Mouse (Mus musculus) kidney, embryonic 14.5 days (tissue): Measurements from ENCODE around the gene Exosc5. TPM values are rescaled to one million over a fixed set of nuclear protein-coding genes. Genes with fewer than 3 reads are reported as not detected.
A peak's percentile ranks its signal among the peaks of the same experiment; 100 is the strongest.

Source experiments
- ATAC-seq: fragments of 200-750 bp; cut with Nextera tagmentation; 2 replicates; pipeline ENCODE4 v1.8.0; 2017; ENCODE audit warnings: moderate number of reproducible peaks, mild to moderate bottlenecking, moderate TSS enrichment, moderate library complexity; ENCODE audit not compliant: low FRiP score, low TSS enrichment
- H3K27ac ChIP-seq: fragments of 300-500 bp; sonication (generic); 2 replicates; pipeline ENCODE4 v1.5.1; 2014; ENCODE audit warnings: low read depth, mild to moderate bottlenecking, low read length, moderate library complexity, mixed read lengths
- H3K27me3 ChIP-seq: fragments of 300-500 bp; sonication (generic); 2 replicates; pipeline ENCODE4 v1.6.1; 2014; ENCODE audit warnings: mild to moderate bottlenecking, low read length; ENCODE audit not compliant: control insufficient read depth, insufficient read depth
- H3K36me3 ChIP-seq: fragments of 300-500 bp; sonication (generic); 2 replicates; pipeline ENCODE4 v1.6.1; 2014; ENCODE audit warnings: low read length, mixed read lengths; ENCODE audit not compliant: control insufficient read depth, insufficient read depth
- H3K4me1 ChIP-seq: fragments of 300-500 bp; sonication (generic); 2 replicates; pipeline ENCODE4 v1.6.1; 2014; ENCODE audit warnings: low read length, mixed read lengths; ENCODE audit not compliant: control insufficient read depth, insufficient read depth
- H3K4me2 ChIP-seq: fragments of 300-500 bp; sonication (generic); replicated peaks from 2 replicates; pipeline ENCODE4 v1.6.1; 2014; ENCODE audit warnings: low read depth, mild to moderate bottlenecking, low read length
- H3K4me3 ChIP-seq: fragments of 300-500 bp; sonication (generic); 2 replicates; pipeline ENCODE4 v1.5.1; 2014; ENCODE audit warnings: mild to moderate bottlenecking, low read length
- H3K9ac ChIP-seq: fragments of 300-500 bp; sonication (generic); 2 replicates; pipeline ENCODE4 v1.6.1; 2014; ENCODE audit warnings: low read depth, mild to moderate bottlenecking, low read length, moderate library complexity
- H3K9me3 ChIP-seq: fragments of 300-500 bp; sonication (generic); 2 replicates; pipeline ENCODE4 v1.6.1; 2016; ENCODE audit warnings: low read length; ENCODE audit not compliant: control insufficient read depth
- WGBS: fragments of 180-500 bp; shearing (Covaris S2); extraction: QIAGEN DNeasy Blood & Tissue Kit; methylation state at CpG from one replicate; pipeline ENCODE4 v1.1.7; 2014; 5-methylcytosine and 5-hydroxymethylcytosine counted together
- polyA plus RNA-seq: library from polyadenylated mRNA; unstranded; fragments of >200 nt; fragmentation: Nextera tagmentation; extraction: Ambion mirVana; gene quantifications from 2 replicates; pipeline ENCODE4 v1.2.1, GENCODE M21; 2014

Gene Exosc5
- polyA plus RNA-seq, 1 experiment from 2014 or later = 93.5 TPM

DNA sequence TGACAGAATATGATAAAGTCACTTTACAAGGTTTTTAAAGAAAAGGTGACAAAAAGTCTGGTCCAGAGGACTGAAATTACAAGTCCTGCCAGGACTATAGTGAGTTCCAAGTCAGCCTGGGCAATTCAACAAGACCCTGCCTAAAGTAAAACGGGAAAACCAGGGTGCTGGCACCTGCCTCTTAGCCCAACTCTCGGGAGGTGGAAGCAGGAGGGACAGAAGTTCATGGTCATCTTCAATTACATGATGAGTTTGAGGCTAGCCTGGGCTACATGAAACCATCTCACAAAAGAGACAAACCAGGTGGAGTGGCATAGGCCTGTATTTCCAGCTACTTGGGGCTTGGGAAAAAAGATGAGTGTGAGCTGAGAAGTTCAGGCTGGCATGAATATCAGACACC lies 12.7 kb downstream of the Exosc5 start:
- peaks cover 6% of the 10 kb centered on the region; the same call in 1 of the 2 replicates for H3K4me1 ChIP-seq
- H3K4me3 ChIP-seq = no peak overlapping the region
- H3K27me3 ChIP-seq = peaks cover 30% of the 10 kb centered on the region
- peaks cover 18% of the 10 kb centered on the region for H3K36me3 ChIP-seq
- WGBS = 80% methylated on average over 2 of the region's 2 CpGs
- H3K4me2 ChIP-seq = no peak overlapping the region
- H3K9me3 ChIP-seq = no peaks in the 10 kb centered on the region
- ATAC-seq = no peak
- no peak overlapping the region for H3K27ac ChIP-seq
- no peak overlapping the region for H3K9ac ChIP-seq

GRCm38 (mm10) chr7:25672442-25672841 lies 13.5 kb downstream of the Exosc5 start:
- Histone ChIP-seq H3K9me3 (no peaks in the 10 kb centered on the region), H3K4me2 (no peak overlapping the region), H3K36me3 (peaks cover 13% of the 10 kb centered on the region), H3K4me1 (peaks cover 6% of the 10 kb centered on the region; the same call in 1 of the 2 replicates), H3K27ac (no peak overlapping the region), H3K9ac (no peak overlapping the region), H3K27me3 (peaks cover 30% of the 10 kb centered on the region), H3K4me3 (no peak overlapping the region)
- ATAC-seq = no peak
- 52% methylated on average over 4 of the region's 4 CpGs for WGBS

GRCm38 (mm10) chr7:25674297-25674696 lies 15.3 kb downstream of the Exosc5 start:
- no peak overlapping the region for H3K9ac ChIP-seq
- H3K4me2 ChIP-seq = no peak overlapping the region; the same call in 1 of the 2 replicates
- H3K9me3 ChIP-seq = no peaks in the 10 kb centered on the region
- peak overlapping the region; percentile 36; the same call in 1 of the 2 replicates for H3K4me3 ChIP-seq
- no peak for ATAC-seq
- H3K36me3 ChIP-seq = no peaks in the 10 kb centered on the region; the same call in 1 of the 2 replicates
- H3K4me1 ChIP-seq = peaks cover 6% of the 10 kb centered on the region; the same call in 1 of the 2 replicates
- H3K27ac ChIP-seq = no peak overlapping the region
- WGBS = 38% methylated on average over 9 of the region's 9 CpGs
- peaks cover 30% of the 10 kb centered on the region for H3K27me3 ChIP-seq

- Histone ChIP-seq H3K9me3 (no peaks in the 10 kb centered on the region), H3K4me1 (peaks cover 6% of the 10 kb centered on the region; the same call in 1 of the 2 replicates), H3K36me3 (no peaks in the 10 kb centered on the region), H3K4me2 (peak within 1 kb of the TSS; percentile 60), H3K27ac (no peak within 1 kb of the TSS), H3K4me3 (peak within 1 kb of the TSS; percentile 36), H3K9ac (peak within 1 kb of the TSS; percentile 45; the same call in 1 of the 2 replicates), H3K27me3 (peaks cover 30% of the 10 kb centered on the region)
- WGBS = 2% methylated on average over 29 of the region's 29 CpGs
- peak; percentile 37; the same call in 1 of the 2 replicates for ATAC-seq
Observed at GRCm38 (mm10) chr7:25674719-25675300, 15.8 kb downstream of the Exosc5 start, which contains the start of gene Tmem91. Gene Tmem91, minus strand, starts transcription at chr7:25675166.

- 40% methylated on average over 6 of the region's 6 CpGs for WGBS
Observed at GRCm38 (mm10) chr7:25675405-25675804, 16.4 kb downstream of the Exosc5 start.

GRCm38 (mm10) chr7:25676085-25676781 lies 17.3 kb downstream of the Exosc5 start:
- no peak overlapping the region for H3K27ac ChIP-seq
- peaks cover 11% of the 10 kb centered on the region; the same call in 1 of the 2 replicates for H3K4me1 ChIP-seq
- H3K4me3 ChIP-seq = no peak overlapping the region
- peaks cover 30% of the 10 kb centered on the region for H3K27me3 ChIP-seq
- H3K9me3 ChIP-seq = no peaks in the 10 kb centered on the region
- H3K36me3 ChIP-seq = no peaks in the 10 kb centered on the region
- no peak overlapping the region for H3K9ac ChIP-seq
- 76% methylated on average over 15 of the region's 15 CpGs for WGBS
- H3K4me2 ChIP-seq = no peak overlapping the region
- ATAC-seq = no peak

More at GRCm38 (mm10) chr7:25675405-25675804, 16.4 kb downstream of the Exosc5 start:
- no peaks in the 10 kb centered on the region for H3K9me3 ChIP-seq
- peak overlapping the region; percentile 60 for H3K4me2 ChIP-seq
- H3K9ac ChIP-seq = no peak overlapping the region
- H3K4me3 ChIP-seq = peak overlapping the region; percentile 36
- ATAC-seq = no peak
- peaks cover 11% of the 10 kb centered on the region; the same call in 1 of the 2 replicates for H3K4me1 ChIP-seq
- H3K36me3 ChIP-seq = no peaks in the 10 kb centered on the region
- H3K27ac ChIP-seq = no peak overlapping the region
- H3K27me3 ChIP-seq = peaks cover 30% of the 10 kb centered on the region

- Histone ChIP-seq H3K27ac (no peak overlapping the region), H3K4me1 (peaks cover 11% of the 10 kb centered on the region; the same call in 1 of the 2 replicates), H3K9me3 (no peaks in the 10 kb centered on the region), H3K9ac (no peak overlapping the region), H3K4me2 (no peak overlapping the region), H3K36me3 (no peaks in the 10 kb centered on the region), H3K4me3 (no peak overlapping the region), H3K27me3 (peaks cover 30% of the 10 kb centered on the region)
- no peak for ATAC-seq
- 93% methylated on average over 7 of the region's 7 CpGs for WGBS
Observed at GRCm38 (mm10) chr7:25677013-25677412, 18.0 kb downstream of the Exosc5 start.

GRCm38 (mm10) chr7:25679971-25680370 lies 21.0 kb downstream of the Exosc5 start:
- Histone ChIP-seq H3K4me3 (peak overlapping the region; percentile 61), H3K9ac (peak overlapping the region; percentile 62; the same call in 1 of the 2 replicates), H3K9me3 (no peaks in the 10 kb centered on the region), H3K27me3 (peaks cover 14% of the 10 kb centered on the region), H3K4me2 (peak overlapping the region; percentile 54), H3K36me3 (no peaks in the 10 kb centered on the region), H3K4me1 (peaks cover 12% of the 10 kb centered on the region), H3K27ac (no peak overlapping the region)
- WGBS = 12% methylated on average over 6 of the region's 6 CpGs
- ATAC-seq = no peak
